Mouse (Mus musculus) heart, adult 2 months (tissue): ENCODE data around the gene Pogz.

ENCODE experiments used
- CTCF ChIP-seq: fragments of 200-600 bp; IDR thresholded peaks from 2 replicates; pipeline ENCODE4 v1.8.1; 2022; ENCODE audit warnings: antibody characterized with exemption, mild to moderate bottlenecking, moderate library complexity
- EP300 ChIP-seq: fragments of 200-500 bp; IDR thresholded peaks from 2 replicates; pipeline ENCODE4 v1.6.1; 2011; ENCODE audit warnings: low read depth, low read length, control low read depth; ENCODE audit not compliant: insufficient read depth
- POLR2A ChIP-seq: fragments of 200-500 bp; IDR thresholded peaks from 2 replicates; pipeline ENCODE4 v1.6.1; 2011; ENCODE audit warnings: mild to moderate bottlenecking, low read depth, low read length, control low read depth; ENCODE audit not compliant: insufficient read depth

GRCm38 (mm10) chr3:94822082-94822481, 15.3 kb upstream of the Pogz start:
- TF ChIP-seq CTCF = no peak
- no peak for TF ChIP-seq EP300
- TF ChIP-seq POLR2A = no peak
